Mouse (Mus musculus) bone marrow macrophage, adult 2 months (primary cell): ENCODE measurements around the gene Rbm24. TPM values are rescaled to one million over a fixed set of nuclear protein-coding genes. Genes with fewer than 3 reads are reported as not detected.

Source experiments
- H3K27ac ChIP-seq: 2 replicates; pipeline ENCODE4 v1.5.1; 2012; ENCODE audit warnings: low read depth, low read length; ENCODE audit not compliant: insufficient read depth
- H3K4me1 ChIP-seq: 2 replicates; pipeline ENCODE4 v1.6.1; 2012; ENCODE audit warnings: low read length; ENCODE audit not compliant: control insufficient read depth, insufficient read depth
- H3K4me3 ChIP-seq: 2 replicates; pipeline ENCODE4 v1.5.1; 2012; ENCODE audit warnings: mild to moderate bottlenecking, low read length, moderate library complexity; ENCODE audit not compliant: insufficient read depth
- CTCF ChIP-seq: IDR thresholded peaks from 2 replicates; pipeline ENCODE4 v1.5.1; 2012; ENCODE audit warnings: low read depth, mild to moderate bottlenecking, low read length, moderate library complexity
- POLR2A ChIP-seq: IDR thresholded peaks from 2 replicates; pipeline ENCODE4 v1.6.1; 2012; ENCODE audit warnings: mild to moderate bottlenecking, low read depth, low read length, borderline replicate concordance
- polyA plus RNA-seq: library from polyadenylated mRNA; stranded (reverse); fragments of >200 nt; gene quantifications from 2 replicates; pipeline ENCODE4 v1.2.4, GENCODE M21; 2012; ENCODE audit not compliant: missing spikeins, insufficient read depth, insufficient read length

Rbm24 gene
- polyA plus RNA-seq, 1 experiment: not detected

DNA sequence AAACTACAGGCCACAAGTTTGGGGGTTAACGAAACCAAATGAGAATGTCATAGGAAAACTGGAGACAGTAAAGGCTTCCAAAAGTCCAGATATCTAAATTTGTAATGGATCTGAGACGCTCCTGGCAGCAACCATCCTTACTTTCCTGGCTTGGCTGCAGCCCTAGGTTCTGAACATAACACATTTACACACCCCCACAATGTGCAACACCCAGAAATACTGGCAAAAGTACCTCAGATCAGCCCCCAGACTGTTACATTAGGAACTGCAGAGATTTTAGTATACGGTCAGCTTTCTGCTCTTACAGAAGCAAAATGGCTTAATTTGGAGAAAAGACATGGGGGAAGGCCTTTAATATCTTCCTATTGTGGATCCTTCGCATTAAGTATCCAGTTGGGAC is 44.0 kb downstream of the Rbm24 start:
- Histone ChIP-seq H3K4me1 (no peaks in the 10 kb centered on the region), H3K27ac (no peak overlapping the region), H3K4me3 (no peak overlapping the region)
- TF ChIP-seq CTCF: no peak
- TF ChIP-seq POLR2A: no peak

DNA sequence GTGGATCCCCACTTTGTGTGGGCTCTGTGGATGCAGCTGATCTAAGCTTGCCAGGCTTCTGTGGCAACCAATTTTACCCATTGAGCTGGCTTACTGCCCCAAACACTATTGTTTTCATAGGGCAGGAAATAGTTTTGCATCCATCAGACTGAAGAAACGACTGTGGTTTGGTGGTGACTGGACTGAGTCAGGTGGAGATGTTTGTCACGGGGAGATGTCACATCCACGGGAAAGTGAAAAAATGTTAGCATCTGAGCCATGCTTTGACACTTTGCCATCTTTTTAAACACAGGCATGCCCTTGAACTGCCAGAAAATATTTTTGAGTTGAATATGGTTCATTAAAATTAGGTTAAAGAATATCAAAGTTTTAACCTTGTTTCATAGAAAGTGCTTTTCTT is 45.5 kb downstream of the Rbm24 start:
- TF ChIP-seq POLR2A (no peak), CTCF (no peak)
- Histone ChIP-seq H3K27ac (no peak overlapping the region), H3K4me1 (no peaks in the 10 kb centered on the region), H3K4me3 (no peak overlapping the region)

DNA sequence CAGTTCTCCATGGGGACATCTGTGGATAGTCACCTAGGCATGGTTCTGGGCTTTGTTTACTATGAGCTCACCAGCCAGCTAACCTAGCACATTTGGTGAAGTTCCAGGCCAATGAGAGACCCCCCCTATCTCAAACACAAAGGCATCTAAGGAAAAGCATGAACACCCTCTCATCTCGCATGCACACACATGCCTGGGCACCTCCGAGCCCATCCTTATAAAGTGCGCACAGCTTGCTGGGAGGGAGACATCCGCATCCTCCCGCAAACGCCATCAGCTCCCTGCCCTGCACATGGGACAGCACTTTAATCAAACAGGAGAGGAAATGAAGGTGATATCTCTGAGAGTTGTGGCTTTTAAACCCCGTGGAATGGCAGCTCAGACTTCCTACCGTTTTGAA is 50.0 kb downstream of the Rbm24 start:
- Histone ChIP-seq H3K27ac (no peak overlapping the region), H3K4me1 (no peaks in the 10 kb centered on the region), H3K4me3 (no peak overlapping the region)
- no peak for TF ChIP-seq CTCF

DNA sequence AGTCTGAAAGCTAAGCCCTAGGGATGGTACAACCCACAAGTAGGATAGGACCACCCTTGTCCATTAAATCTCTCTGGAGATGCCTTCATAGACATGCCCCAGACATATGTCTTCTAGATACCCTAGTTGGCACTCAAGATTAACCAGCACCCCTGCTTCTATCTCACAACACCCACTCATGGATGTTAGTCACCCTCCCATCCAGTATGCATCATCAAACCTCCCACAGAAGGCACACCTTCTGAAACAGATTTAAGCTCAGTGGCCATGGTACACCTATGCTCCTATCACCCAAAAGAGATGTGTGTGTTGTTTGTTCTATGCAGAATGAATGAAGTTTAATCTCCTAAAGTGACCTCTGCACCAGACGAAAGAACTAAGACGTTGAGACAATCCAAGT is 51.3 kb downstream of the Rbm24 start:
- Histone ChIP-seq H3K4me1 (no peaks in the 10 kb centered on the region), H3K4me3 (no peak overlapping the region)
- TF ChIP-seq POLR2A (no peak), CTCF (no peak)

More for the DNA sequence above, 51.3 kb downstream of the Rbm24 start:
- no peak overlapping the region for H3K27ac ChIP-seq

Other genes with a start within 250 kb of the Rbm24 start
- gene Stmnd1, start 144.7 kb upstream of the Rbm24 start, polyA plus RNA-seq: not detected in 2 replicates
- gene Cap2, start 83.4 kb downstream of the Rbm24 start, polyA plus RNA-seq: not detected in 2 replicates